Mouse (Mus musculus) mature B cell (primary cell): ENCODE results near the gene Supt7l.

ENCODE experiments used
- in situ Hi-C: fragments of 300-500 bp; cut with MboI; formaldehyde crosslinking; loops from 2 replicates; pipeline ENCODE4 v1.14.3; 2019

Gene Supt7l

DNA sequence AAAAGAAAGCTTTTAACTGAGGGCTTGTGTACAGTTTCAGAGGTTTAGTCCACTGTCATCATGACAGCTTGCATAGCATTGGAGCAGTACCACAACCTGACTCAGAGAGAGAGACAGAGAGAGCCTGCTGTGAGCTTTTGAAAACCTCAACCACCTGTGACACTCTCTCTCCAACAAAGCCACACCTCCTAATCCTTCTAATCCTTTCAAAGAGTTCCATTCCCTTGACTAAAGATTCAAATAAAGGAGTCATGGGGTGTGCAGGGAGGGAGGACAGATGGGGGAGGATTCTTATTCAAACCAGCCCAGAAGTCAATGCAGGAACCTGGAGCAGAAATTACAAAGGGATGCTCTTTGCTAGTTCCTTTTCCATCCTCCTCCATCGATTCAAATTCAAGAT lies 35.6 kb downstream of the Supt7l start:
- in situ Hi-C loops, result no loop called here

DNA sequence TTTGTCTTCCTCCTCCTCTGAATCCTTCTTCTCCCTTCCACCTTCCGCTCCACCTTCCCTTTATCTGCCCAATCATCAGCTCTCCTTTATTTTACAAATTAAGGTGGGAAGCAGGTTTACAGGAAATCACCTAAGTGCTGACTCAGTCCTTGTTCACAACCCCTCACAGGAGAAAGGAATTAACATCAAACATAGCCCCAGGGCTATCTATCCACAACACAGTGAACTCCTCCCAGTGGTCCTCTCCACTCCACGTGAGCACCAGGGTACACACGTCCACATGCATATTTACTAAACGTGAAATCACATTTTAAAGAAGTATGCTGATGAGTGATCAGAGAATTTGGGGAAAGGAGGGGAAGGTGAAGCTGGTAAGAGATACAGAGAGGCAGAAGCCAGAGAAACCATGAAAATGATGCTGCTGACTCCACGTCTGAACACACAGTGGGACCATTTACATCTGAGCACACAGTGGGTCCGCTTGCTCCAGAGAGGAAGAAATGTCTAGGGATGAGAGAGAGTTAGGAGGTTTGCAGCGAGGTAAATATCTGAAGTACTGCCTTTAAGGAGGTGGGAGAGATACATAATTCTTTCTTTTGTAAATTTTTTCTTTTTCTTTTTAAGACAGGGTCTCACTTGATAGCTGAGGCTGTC lies 38.4 kb downstream of the Supt7l start:
- in situ Hi-C loops, result no loop called here

- in situ Hi-C loops, result no loop called here
These were observed 39.7 kb downstream of the Supt7l start for GRCm38 (mm10) chr5:31487889-31488288.

DNA sequence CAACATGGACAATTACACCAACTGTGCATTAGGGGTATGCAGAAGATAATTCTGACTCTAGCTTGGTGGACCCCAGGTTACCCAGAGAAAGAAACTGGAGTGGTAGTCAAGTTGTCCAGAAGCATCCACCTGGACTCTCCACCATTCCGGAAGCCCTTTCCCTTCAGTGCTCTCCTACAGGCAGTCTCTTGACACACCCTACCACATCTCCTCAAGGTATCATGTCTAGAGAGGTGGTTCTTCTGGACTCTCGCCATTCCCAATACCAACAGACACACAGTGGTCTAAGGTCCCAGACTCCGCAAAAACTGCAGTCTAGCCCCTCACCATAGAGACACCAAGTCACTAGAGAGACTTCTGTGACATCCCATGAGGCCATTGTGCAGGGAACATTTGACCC lies 42.2 kb downstream of the Supt7l start, which contains the start of gene 4930548H24Rik:
Gene 4930548H24Rik (plus strand): TSS at position 301 of the 400 bp plus-strand sequence.
- in situ Hi-C loops, result no loop called here

GRCm38 (mm10) chr5:31480536-31480935 lies 47.1 kb downstream of the Supt7l start:
- in situ Hi-C loops, result no loop called here

DNA sequence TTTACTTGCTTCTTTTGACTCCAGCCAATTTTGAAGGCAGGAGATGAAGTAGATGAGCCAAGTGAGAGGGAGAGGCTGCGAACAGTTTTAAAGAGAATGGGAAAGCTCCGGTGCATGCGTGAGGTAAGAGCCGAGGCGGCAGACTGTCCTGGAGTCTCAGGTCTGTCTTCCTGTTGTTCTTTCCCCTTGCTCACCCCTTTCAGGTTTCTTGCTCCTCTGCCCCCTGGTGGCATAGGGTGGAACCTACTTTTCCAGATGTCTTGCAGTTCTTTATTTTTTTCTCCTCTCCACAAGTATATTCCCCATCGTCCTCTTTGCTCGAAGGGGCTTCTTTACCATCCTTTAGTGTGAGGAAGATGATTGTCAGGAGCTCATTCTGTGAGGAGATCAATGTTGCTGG lies 57.3 kb downstream of the Supt7l start:
- in situ Hi-C loops, result no loop called here

GRCm38 (mm10) chr5:31469711-31470110 lies 57.9 kb downstream of the Supt7l start:
- in situ Hi-C loops, result no loop called here

DNA sequence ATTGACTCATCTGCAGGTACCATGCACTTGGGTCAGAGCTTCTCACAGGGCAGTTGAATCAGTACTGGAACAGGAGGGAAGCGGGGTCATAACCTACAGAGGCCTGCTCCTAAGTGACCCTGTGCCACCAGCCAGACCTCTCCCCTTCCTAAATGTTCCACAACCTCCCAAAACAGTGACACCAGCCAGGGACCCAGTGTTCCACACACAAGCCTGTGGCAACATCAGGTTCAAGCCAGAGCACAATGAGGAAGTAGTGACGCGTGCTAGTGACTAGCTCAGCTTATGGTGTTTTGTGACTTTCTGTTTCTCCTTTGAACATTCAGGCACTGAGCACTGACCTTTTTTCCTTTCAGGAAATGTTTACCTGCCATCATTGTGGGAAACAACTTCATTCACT lies 59.8 kb downstream of the Supt7l start:
- in situ Hi-C loops, result no loop called here
